Mouse (Mus musculus) embryonic facial prominence, embryonic 13.5 days (tissue): ENCODE data around the gene Nek8. TPM values are rescaled to one million over a fixed set of nuclear protein-coding genes. Genes with fewer than 3 reads are reported as not detected.
"Not testable (repeated sequence)": the region's sequence is repeated elsewhere in the genome, so short reads cannot be mapped to it uniquely, and the experiment has no call there.

Source experiments
- ATAC-seq: fragments of 200-750 bp; cut with Nextera tagmentation; 2 replicates; pipeline ENCODE4 v1.8.0; 2017; ENCODE audit warnings: low read depth; ENCODE audit not compliant: insufficient number of reproducible peaks, insufficient read depth, low FRiP score, low TSS enrichment
- H3K27ac ChIP-seq: fragments of 300-500 bp; sonication (generic); 2 replicates; pipeline ENCODE4 v1.5.1; 2015; ENCODE audit warnings: moderate library complexity, mild to moderate bottlenecking, inconsistent platforms
- H3K27me3 ChIP-seq: fragments of 300-500 bp; sonication (generic); 2 replicates; pipeline ENCODE4 v1.6.1; 2015; ENCODE audit warnings: mild to moderate bottlenecking, inconsistent platforms
- H3K36me3 ChIP-seq: fragments of 300-500 bp; sonication (generic); 2 replicates; pipeline ENCODE4 v1.6.1; 2015; ENCODE audit warnings: mild to moderate bottlenecking, inconsistent platforms
- H3K4me1 ChIP-seq: fragments of 300-500 bp; sonication (generic); 2 replicates; pipeline ENCODE4 v1.6.1; 2015; ENCODE audit warnings: inconsistent platforms
- H3K4me2 ChIP-seq: fragments of 300-500 bp; sonication (generic); 2 replicates; pipeline ENCODE4 v1.6.1; 2015; ENCODE audit warnings: moderate library complexity, mild to moderate bottlenecking, inconsistent platforms
- H3K4me3 ChIP-seq: fragments of 300-500 bp; sonication (generic); 2 replicates; pipeline ENCODE4 v1.5.1; 2015; ENCODE audit warnings: mild to moderate bottlenecking, inconsistent platforms
- H3K9ac ChIP-seq: fragments of 300-500 bp; sonication (generic); 2 replicates; pipeline ENCODE4 v1.6.1; 2015; ENCODE audit warnings: mild to moderate bottlenecking, inconsistent platforms
- H3K9me3 ChIP-seq: fragments of 300-500 bp; sonication (generic); 2 replicates; pipeline ENCODE4 v1.6.1; 2016; ENCODE audit warnings: inconsistent platforms
- WGBS: fragments of 180-500 bp; shearing (Covaris S2); methylation state at CpG from one replicate; pipeline ENCODE4 v1.1.7; 2015; ENCODE audit warnings: mixed read lengths; 5-methylcytosine and 5-hydroxymethylcytosine counted together
- polyA plus RNA-seq: library from polyadenylated mRNA; unstranded; fragments of >200 nt; fragmentation: Nextera tagmentation; extraction: Ambion mirVana; gene quantifications from 2 replicates; pipeline ENCODE4 v1.2.1, GENCODE M21; 2015

The Nek8 gene
- polyA plus RNA-seq, 1 experiment from 2014 or later = 18.1 TPM

GRCm38 (mm10) chr11:78195101-78195863 lies 18.8 kb upstream of the Nek8 start:
- Histone ChIP-seq H3K36me3 (peaks cover 31% of the 10 kb centered on the region), H3K27ac (no peak overlapping the region), H3K4me3 (peak overlapping the region; percentile 50), H3K4me1 (peaks cover 14% of the 10 kb centered on the region), H3K27me3 (no peaks in the 10 kb centered on the region), H3K9ac (peak overlapping the region; percentile 64), H3K4me2 (peak overlapping the region; percentile 68), H3K9me3 (no peaks in the 10 kb centered on the region)
- no peak for ATAC-seq
- 53% methylated on average over 23 of the region's 23 CpGs for WGBS

- 2% methylated on average over 30 of the region's 30 CpGs for WGBS
- peak overlapping the region; percentile 50 for H3K4me3 ChIP-seq
- H3K36me3 ChIP-seq = peaks cover 32% of the 10 kb centered on the region
- peak overlapping the region; percentile 64 for H3K9ac ChIP-seq
- ATAC-seq = peak; percentile 68; the same call in 1 of the 2 replicates
- peak overlapping the region; percentile 28; the same call in 1 of the 2 replicates for H3K27ac ChIP-seq
- peaks cover 22% of the 10 kb centered on the region for H3K4me1 ChIP-seq
- no peaks in the 10 kb centered on the region for H3K9me3 ChIP-seq
- peak overlapping the region; percentile 68 for H3K4me2 ChIP-seq
- H3K27me3 ChIP-seq = no peaks in the 10 kb centered on the region
These were observed 18.1 kb upstream of the Nek8 start for GRCm38 (mm10) chr11:78194411-78195100.

GRCm38 (mm10) chr11:78193113-78193512 lies 16.6 kb upstream of the Nek8 start, which contains the start of gene Proca1:
Gene Proca1 (plus strand): TSS chr11:78193392.
- Histone ChIP-seq H3K4me2 (peak within 1 kb of the TSS; percentile 68), H3K4me3 (peak within 1 kb of the TSS; percentile 50), H3K27ac (no peak within 1 kb of the TSS), H3K9ac (no peak within 1 kb of the TSS), H3K36me3 (peaks cover 32% of the 10 kb centered on the region), H3K27me3 (no peaks in the 10 kb centered on the region), H3K4me1 (peaks cover 23% of the 10 kb centered on the region), H3K9me3 (no peaks in the 10 kb centered on the region)
- 80% methylated on average over 1 of the region's 1 CpGs for WGBS
- ATAC-seq = no peak

- 51% methylated on average over 6 of the region's 6 CpGs for WGBS
- ATAC-seq = no peak
- Histone ChIP-seq H3K4me1 (peaks cover 22% of the 10 kb centered on the region), H3K9ac (peak overlapping the region; percentile 94), H3K27ac (peak overlapping the region; percentile 100), H3K9me3 (no peaks in the 10 kb centered on the region), H3K4me2 (peak overlapping the region; percentile 71), H3K27me3 (no peaks in the 10 kb centered on the region), H3K36me3 (peaks cover 32% of the 10 kb centered on the region), H3K4me3 (peak overlapping the region; percentile 78)
These were observed 13.6 kb upstream of the Nek8 start for GRCm38 (mm10) chr11:78190041-78190440.

GRCm38 (mm10) chr11:78189234-78190040 lies 13.0 kb upstream of the Nek8 start:
- WGBS = under 1% methylated on average over 42 of the region's 42 CpGs
- peak; percentile 81 for ATAC-seq
- no peaks in the 10 kb centered on the region for H3K27me3 ChIP-seq

GRCm38 (mm10) chr11:78188331-78189233 lies 12.1 kb upstream of the Nek8 start, which contains the start of gene Rab34:
Gene Rab34 (plus strand): TSS chr11:78188430.
- H3K4me1 ChIP-seq = peaks cover 20% of the 10 kb centered on the region
- no peaks in the 10 kb centered on the region for H3K27me3 ChIP-seq
- peaks cover 31% of the 10 kb centered on the region for H3K36me3 ChIP-seq
- H3K9me3 ChIP-seq = no peaks in the 10 kb centered on the region
- peak within 1 kb of the TSS; percentile 71 for H3K4me2 ChIP-seq
- ATAC-seq = peak; percentile 85
- H3K9ac ChIP-seq = peak within 1 kb of the TSS; percentile 94
- H3K27ac ChIP-seq = peak within 1 kb of the TSS; percentile 100
- H3K4me3 ChIP-seq = peak within 1 kb of the TSS; percentile 78
- under 1% methylated on average over 80 of the region's 80 CpGs for WGBS

More at GRCm38 (mm10) chr11:78189234-78190040, 13.0 kb upstream of the Nek8 start:
- Histone ChIP-seq H3K4me2 (peak overlapping the region; percentile 71), H3K9me3 (no peaks in the 10 kb centered on the region), H3K9ac (peak overlapping the region; percentile 94), H3K4me1 (peaks cover 19% of the 10 kb centered on the region), H3K27ac (peak overlapping the region; percentile 100), H3K4me3 (peak overlapping the region; percentile 78), H3K36me3 (peaks cover 32% of the 10 kb centered on the region)

GRCm38 (mm10) chr11:78184702-78185101 lies 8.2 kb upstream of the Nek8 start:
- Histone ChIP-seq H3K36me3 (peaks cover 26% of the 10 kb centered on the region), H3K4me1 (peaks cover 35% of the 10 kb centered on the region)
- H3K9ac ChIP-seq, H3K4me3 ChIP-seq, H3K9me3 ChIP-seq, H3K27me3 ChIP-seq, H3K27ac ChIP-seq, ATAC-seq, H3K4me2 ChIP-seq: not testable (repeated sequence)
- 94% methylated on average over 6 of the region's 6 CpGs for WGBS

GRCm38 (mm10) chr11:78183884-78184514 lies 7.5 kb upstream of the Nek8 start:
- Histone ChIP-seq H3K4me3 (peak overlapping the region; percentile 68), H3K9me3 (no peaks in the 10 kb centered on the region), H3K27me3 (no peaks in the 10 kb centered on the region), H3K27ac (peak overlapping the region; percentile 71), H3K4me1 (peaks cover 39% of the 10 kb centered on the region), H3K9ac (peak overlapping the region; percentile 61), H3K4me2 (peak overlapping the region; percentile 55), H3K36me3 (peaks cover 32% of the 10 kb centered on the region)
- ATAC-seq = no peak
- 58% methylated on average over 10 of the region's 10 CpGs for WGBS

GRCm38 (mm10) chr11:78182961-78183844 lies 6.7 kb upstream of the Nek8 start, which contains the start of gene Rpl23a:
Gene Rpl23a (minus strand): TSS chr11:78183584.
- Histone ChIP-seq H3K27me3 (no peaks in the 10 kb centered on the region), H3K9ac (peak within 1 kb of the TSS; percentile 97), H3K4me3 (peak within 1 kb of the TSS; percentile 68), H3K36me3 (peaks cover 32% of the 10 kb centered on the region), H3K27ac (peak within 1 kb of the TSS; percentile 97), H3K9me3 (no peaks in the 10 kb centered on the region), H3K4me1 (peaks cover 40% of the 10 kb centered on the region), H3K4me2 (peak within 1 kb of the TSS; percentile 76)
- peak; percentile 86 for ATAC-seq
- under 1% methylated on average over 38 of the region's 38 CpGs for WGBS
